Mouse (Mus musculus): ENCODE data around the gene Fam57b.

Fam57b gene

GRCm38 (mm10) chr7:126867534-126867933, 70.1 kb downstream of the Fam57b start:
- in situ Hi-C loops (cut with MboI, MseI), result no loop called here

- in situ Hi-C loops (cut with MboI, MseI), result no loop called here
Measured at GRCm38 (mm10) chr7:126868003-126868402, 70.5 kb downstream of the Fam57b start.

GRCm38 (mm10) chr7:126869780-126870519, 72.5 kb downstream of the Fam57b start:
- in situ Hi-C loops (cut with MboI, MseI), result no loop called here

- in situ Hi-C loops (cut with MboI, MseI), result no loop called here
Measured at GRCm38 (mm10) chr7:126870520-126870891, 73.0 kb downstream of the Fam57b start.

GRCm38 (mm10) chr7:126877239-126877638, 79.8 kb downstream of the Fam57b start:
- in situ Hi-C loops (cut with MboI, MseI), result no loop called here

Measured in T-helper 2 cell (primary cell).